Comparison of ENCODE assay signal across 41 mouse cellular contexts in genomic region chr14:34490965-34491364, GRCm38 (mm10). TPM values are rescaled to one million over a fixed set of nuclear protein-coding genes. Genes with fewer than 3 reads are reported as not detected.
"Had no signal": no experiment of that assay in that cellular context is flagged by ENCODE, and none has a peak within 500 bp of the region (broad histone marks: within the 10 kb centered on the region; RNA-seq: fewer than 3 reads in every experiment).

No protein-coding gene starts in this region.

- ATAC-seq: hindbrain, embryonic 16.5 days; inflammation-experienced regulatory T-cells, adult 6 months had no signal

- H3K9me3 ChIP-seq: heart, embryonic 12.5 days; hindbrain, embryonic 10.5 days; hindbrain, embryonic 12.5 days; kidney, embryonic 15.5 days; limb, embryonic 13.5 days; limb, embryonic 15.5 days; liver, embryonic 13.5 days; liver, embryonic 15.5 days had no signal

- H3K4me1 ChIP-seq: hindbrain, embryonic 12.5 days had no signal

- H3K36me3 ChIP-seq: heart, embryonic 12.5 days; hindbrain, embryonic 12.5 days; kidney, embryonic 15.5 days; limb, embryonic 13.5 days; limb, embryonic 15.5 days; liver, embryonic 13.5 days; liver, embryonic 15.5 days had no signal

- H3K4me3 ChIP-seq: heart, embryonic 12.5 days; hindbrain, embryonic 10.5 days; hindbrain, embryonic 12.5 days; kidney, embryonic 15.5 days; limb, embryonic 13.5 days; limb, embryonic 15.5 days; liver, embryonic 13.5 days; liver, embryonic 15.5 days had no signal

- H3K27me3 ChIP-seq: heart, embryonic 12.5 days; hindbrain, embryonic 12.5 days; kidney, embryonic 15.5 days; limb, embryonic 13.5 days; limb, embryonic 15.5 days had no signal

- H3K9ac ChIP-seq: heart, embryonic 12.5 days; hindbrain, embryonic 12.5 days; hindbrain, embryonic 14.5 days; kidney, embryonic 15.5 days; limb, embryonic 13.5 days; limb, embryonic 15.5 days; liver, embryonic 13.5 days; liver, embryonic 15.5 days had no signal

- H3K27ac ChIP-seq: hindbrain, embryonic 10.5 days; hindbrain, embryonic 12.5 days; hindbrain, embryonic 14.5 days; kidney, embryonic 15.5 days; kidney, postnatal 0 days; limb, embryonic 13.5 days; limb, embryonic 15.5 days; liver, embryonic 13.5 days; liver, embryonic 15.5 days had no signal

- H3K4me2 ChIP-seq: heart, embryonic 12.5 days; hindbrain, embryonic 12.5 days; hindbrain, embryonic 14.5 days; kidney, embryonic 15.5 days; limb, embryonic 13.5 days; limb, embryonic 15.5 days; liver, embryonic 11.5 days; liver, embryonic 13.5 days; liver, embryonic 15.5 days had no signal

- DNase-seq: gastrocnemius, postnatal 14 days; heart, adult 18-20 months; heart, postnatal 10 days; heart, postnatal 4 days; kidney, adult 11 months; kidney, adult 2 months; kidney, adult 9 months; kidney, postnatal 14 days; kidney, postnatal 36 days; layer of hippocampus, adult 9-11 months; layer of hippocampus, postnatal 36 days; left cerebral cortex, postnatal 4 days; liver, embryonic 13.5 days had no signal

RNA-seq across cellular contexts. Expression of gene 9230112D13Rik, which starts 31.6 kb away (rescaled TPM):
- total RNA-seq: gastrocnemius, adult 8-10 months; gastrocnemius, postnatal 14 days; gastrocnemius, postnatal 4 days; granulocyte monocyte progenitor cell, adult 5-6 weeks; heart, adult 18-20 months; heart, postnatal 10 days; heart, postnatal 25 days; heart, postnatal 4 days; layer of hippocampus, adult 18-20 months; layer of hippocampus, adult 8-10 months; layer of hippocampus, postnatal 14 days; layer of hippocampus, postnatal 36 days; left cerebral cortex, adult 18-20 months; left cerebral cortex, adult 8-10 months; left cerebral cortex, postnatal 10 days; left cerebral cortex, postnatal 25 days; left cerebral cortex, postnatal 4 days had no signal
- polyA plus RNA-seq: frontal cortex, adult 2 months; heart, embryonic 12.5 days; heart, embryonic 14.5 days; heart, embryonic 16.5 days; hindbrain, embryonic 10.5 days; hindbrain, embryonic 12.5 days; hindbrain, embryonic 14.5 days; hindbrain, embryonic 16.5 days; inflammation-experienced regulatory T-cells, adult 6 months; kidney, adult 2 months; kidney, embryonic 15.5 days; kidney, postnatal 0 days; large intestine, adult 2 months; limb, embryonic 11.5 days; limb, embryonic 13.5 days; limb, embryonic 15.5 days; liver, embryonic 11.5 days; liver, embryonic 13.5 days; liver, embryonic 15.5 days had no signal
